Mouse (Mus musculus): Measurements from ENCODE around the gene Cx3cr1.

- TF ChIP-seq POLR2A (IDR thresholded peaks at IDR 0.05; ENCODE audit: borderline replicate concordance, insufficient read depth, low read length) (no peak), CTCF (IDR thresholded peaks at IDR 0.05; ENCODE audit: borderline replicate concordance, insufficient read depth, low read depth, low read length) (no peak)
Measured at GRCm38 (mm10) chr9:120000761-120001160, 68.9 kb downstream of the Cx3cr1 start.
